ENCODE assay signal across 34 mouse cellular contexts in the genomic region with DNA sequence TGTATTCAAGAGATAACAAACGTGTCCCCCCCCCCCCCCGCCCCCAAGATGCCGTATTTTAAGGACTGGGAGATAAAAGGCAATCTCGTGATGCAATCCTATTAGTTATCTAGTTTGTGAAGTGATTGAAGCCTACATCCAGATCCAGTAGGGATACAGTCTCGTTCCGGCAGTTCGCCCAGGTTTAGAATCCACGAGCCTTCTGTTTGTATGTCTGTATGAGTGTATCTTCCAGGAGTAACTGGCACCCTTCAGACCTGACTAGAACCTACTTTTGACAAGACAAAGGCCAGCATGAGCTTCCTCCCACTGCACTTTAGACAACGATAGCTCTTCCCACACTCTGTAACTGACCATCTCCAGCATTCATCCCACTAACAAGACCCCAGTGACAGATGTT.
"Had no signal": no experiment of that assay in that cellular context is flagged by ENCODE, and none has a peak within 500 bp of the region (broad histone marks: within the 10 kb centered on the region; RNA-seq: fewer than 3 reads in every experiment).

No protein-coding gene starts in this region.

- H3K36me3 ChIP-seq: heart, embryonic 15.5 days; hindbrain, embryonic 12.5 days; hindbrain, embryonic 13.5 days; hindbrain, embryonic 15.5 days; intestine, embryonic 15.5 days; kidney, embryonic 15.5 days had no signal

- H3K4me1 ChIP-seq: hindbrain, embryonic 13.5 days; hindbrain, embryonic 15.5 days; intestine, embryonic 15.5 days had no signal

- H3K9ac ChIP-seq: heart, embryonic 12.5 days; heart, embryonic 13.5 days; heart, embryonic 15.5 days; hindbrain, embryonic 12.5 days; hindbrain, embryonic 13.5 days; hindbrain, embryonic 14.5 days; hindbrain, embryonic 15.5 days; intestine, embryonic 15.5 days; kidney, embryonic 15.5 days had no signal

- H3K27me3 ChIP-seq: heart, embryonic 12.5 days; heart, embryonic 13.5 days; heart, embryonic 15.5 days; hindbrain, embryonic 12.5 days; hindbrain, embryonic 13.5 days; hindbrain, embryonic 15.5 days; intestine, embryonic 15.5 days; kidney, embryonic 15.5 days had no signal

- H3K4me3 ChIP-seq: heart, adult 2 months; heart, embryonic 10.5 days; heart, embryonic 12.5 days; heart, embryonic 13.5 days; heart, embryonic 15.5 days; hindbrain, embryonic 12.5 days; hindbrain, embryonic 13.5 days; hindbrain, embryonic 15.5 days; intestine, embryonic 15.5 days; kidney, embryonic 15.5 days; left cerebral cortex, adult 2 months had no signal

- ATAC-seq: hindbrain, embryonic 16.5 days; hindbrain, postnatal 0 days; inflammation-experienced regulatory T-cells, adult 6 months; intestine, embryonic 15.5 days; intestine, embryonic 16.5 days; intestine, postnatal 0 days had no signal

- H3K9me3 ChIP-seq: heart, embryonic 10.5 days; heart, embryonic 12.5 days; heart, embryonic 13.5 days; heart, embryonic 15.5 days; hindbrain, embryonic 12.5 days; hindbrain, embryonic 13.5 days; hindbrain, embryonic 15.5 days; intestine, embryonic 15.5 days; kidney, embryonic 15.5 days had no signal

- H3K27ac ChIP-seq: heart, adult 2 months; heart, embryonic 10.5 days; heart, embryonic 13.5 days; heart, embryonic 15.5 days; hindbrain, embryonic 12.5 days; hindbrain, embryonic 13.5 days; hindbrain, embryonic 14.5 days; hindbrain, embryonic 15.5 days; hindbrain, postnatal 0 days; intestine, embryonic 15.5 days; kidney, embryonic 15.5 days; kidney, postnatal 0 days; left cerebral cortex, adult 2 months had no signal

- DNase-seq: heart, adult 18-20 months; heart, adult 2 months; heart, postnatal 10 days; heart, postnatal 14 days; heart, postnatal 36 days; heart, postnatal 4 days; kidney, adult 11 months; kidney, adult 18-20 months; kidney, adult 2 months; kidney, adult 8-10 months; kidney, adult 9 months; kidney, postnatal 10 days; kidney, postnatal 14 days; kidney, postnatal 25 days; kidney, postnatal 36 days; kidney, postnatal 4 days had no signal

- H3K4me2 ChIP-seq: heart, embryonic 11.5 days; heart, embryonic 12.5 days; heart, embryonic 13.5 days; heart, embryonic 15.5 days; hindbrain, embryonic 12.5 days; hindbrain, embryonic 13.5 days; hindbrain, embryonic 14.5 days; hindbrain, embryonic 15.5 days; intestine, embryonic 15.5 days; kidney, embryonic 15.5 days had no signal
